Mouse (Mus musculus) heart, postnatal 36 days (tissue): ENCODE data around the gene Tnpo3. TPM values are rescaled to one million over a fixed set of nuclear protein-coding genes. Genes with fewer than 3 reads are reported as not detected.

Source experiments
- DNase-seq, 2 experiments: peaks; one replicate each; pipeline ENCODE4 v3.0.0; 2021 to 2022
- intact Hi-C: fragments of 180-260 bp; cut with DNase I; formaldehyde crosslinking; loops from one replicate; pipeline ENCODE4 v1.15.1; 2025
- total RNA-seq, 2 experiments: library from RNA; stranded (reverse); gene quantifications; 2 replicates each; pipeline ENCODE4 v1.2.3; 2021

Tnpo3 gene
- total RNA-seq, 2 experiments from 2014 or later = 43.0 to 43.6 TPM

DNA sequence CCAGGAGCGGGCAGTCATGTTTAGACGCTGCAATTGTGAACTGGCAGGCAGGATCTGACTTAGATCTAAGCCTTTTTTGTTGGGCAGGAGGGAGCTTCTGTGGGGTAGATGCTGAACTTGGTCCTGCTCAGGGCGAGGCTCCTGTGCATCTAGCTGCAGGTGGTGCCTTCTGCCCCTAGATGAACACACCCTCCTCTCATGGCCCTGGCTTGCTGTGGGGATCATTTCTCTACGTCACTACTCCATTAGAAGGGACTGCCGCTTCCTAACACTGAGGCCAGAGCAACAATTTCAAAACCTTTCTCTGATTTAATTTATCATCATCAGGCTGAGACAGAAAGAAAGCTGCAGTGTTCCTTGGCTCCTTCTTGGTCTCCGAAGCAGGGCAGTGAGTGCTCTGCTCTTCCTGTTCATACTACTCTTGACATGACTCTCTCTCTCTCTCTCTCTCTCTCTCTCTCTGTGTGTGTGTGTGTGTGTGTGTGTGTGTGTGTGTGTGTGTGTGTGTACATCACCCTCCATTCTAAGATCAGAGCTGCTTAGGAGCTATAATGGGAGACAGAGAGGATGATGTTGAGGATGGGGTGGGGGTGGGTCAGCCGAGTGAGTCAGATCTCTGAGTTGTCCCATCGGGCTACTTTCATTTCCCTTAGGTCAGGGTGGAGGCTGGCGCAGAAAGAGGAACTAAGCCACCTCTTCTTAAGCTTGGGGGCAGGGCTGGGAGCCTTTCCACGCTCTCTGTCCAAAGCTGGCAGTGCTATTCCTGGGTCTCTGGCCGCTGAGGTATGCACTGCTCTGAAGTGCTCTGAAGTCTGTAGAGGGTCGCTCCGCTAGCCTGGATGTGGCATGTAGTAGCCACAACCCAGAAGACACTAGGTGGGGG, 80.9 kb downstream of the Tnpo3 start:
- intact Hi-C loops = no loop called here

GRCm38 (mm10) chr6:29528165-29528505, 81.6 kb downstream of the Tnpo3 start:
- intact Hi-C loops = no loop called here
- no peak for DNase-seq

More for the DNA sequence above, 80.9 kb downstream of the Tnpo3 start:
- DNase-seq = peak in 1 of 2 experiments; percentile 29

DNA sequence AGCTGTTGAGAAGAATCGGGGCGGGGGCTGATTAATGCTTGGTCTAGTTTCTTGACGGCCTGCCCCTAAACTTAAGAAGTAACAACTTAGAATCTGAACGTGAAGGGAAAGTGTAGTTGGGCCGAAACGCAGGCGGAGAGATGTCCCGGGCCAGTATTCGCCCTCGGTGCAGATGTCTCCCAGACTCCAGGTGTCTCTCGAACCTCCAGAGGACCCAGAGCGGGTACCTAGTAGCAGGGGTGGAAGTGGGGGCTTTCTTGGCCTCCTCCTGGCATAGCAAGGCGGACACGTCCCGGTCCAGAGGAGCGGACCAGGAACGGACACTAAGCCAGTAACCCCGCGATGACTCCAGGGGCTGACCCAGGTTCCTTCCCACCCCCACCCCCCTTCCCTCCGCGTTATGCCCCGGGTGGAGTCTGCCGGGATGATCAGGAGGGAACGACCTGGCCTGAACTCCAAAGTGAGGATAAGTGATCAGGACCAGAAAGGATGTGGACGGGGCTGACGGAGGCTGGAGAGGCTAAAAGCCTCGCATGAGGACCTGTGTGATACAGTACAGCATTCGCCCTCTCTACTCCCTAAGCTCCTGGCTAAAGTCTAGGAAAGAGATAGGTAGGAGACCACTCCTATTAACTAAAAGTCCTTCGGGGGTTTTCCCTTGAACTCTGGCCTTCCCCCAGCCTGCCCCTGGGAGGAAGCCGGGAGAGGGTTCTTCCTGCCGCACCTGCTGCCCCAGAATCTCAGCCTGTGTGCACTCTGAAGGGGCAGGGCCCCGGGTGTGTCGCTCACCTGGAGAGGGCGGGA, 82.1 kb downstream of the Tnpo3 start:
- DNase-seq = no peak
- intact Hi-C loops = no loop called here

GRCm38 (mm10) chr6:29526281-29527251, 83.1 kb downstream of the Tnpo3 start, which contains the start of gene Irf5:
Gene Irf5, plus strand, starts transcription at chr6:29526625.
- DNase-seq = peak; percentile 50 to 57

GRCm38 (mm10) chr6:29525256-29525655, 84.4 kb downstream of the Tnpo3 start:
- intact Hi-C loops = no loop called here
- DNase-seq = no peak

More at GRCm38 (mm10) chr6:29526281-29527251, 83.1 kb downstream of the Tnpo3 start, which contains the start of gene Irf5:
- intact Hi-C loops = no loop called here

GRCm38 (mm10) chr6:29524034-29524489, 85.6 kb downstream of the Tnpo3 start:
- peak; percentile 37 to 56 for DNase-seq
- intact Hi-C loops = no loop called here

- no peak for DNase-seq
- intact Hi-C loops = no loop called here
Measured at GRCm38 (mm10) chr6:29523301-29524033, 86.2 kb downstream of the Tnpo3 start.

- intact Hi-C loops = no loop called here
Measured at GRCm38 (mm10) chr6:29522626-29523300, 86.9 kb downstream of the Tnpo3 start.

GRCm38 (mm10) chr6:29517139-29517538, 92.5 kb downstream of the Tnpo3 start:
- intact Hi-C loops = loop anchor here (1.0 kb wide), 1 partner anchor 133 kb away; no protein-coding TSS in a partner anchor
- DNase-seq = peak; percentile 74 to 82

More at GRCm38 (mm10) chr6:29522626-29523300, 86.9 kb downstream of the Tnpo3 start:
- DNase-seq = no peak

DNA sequence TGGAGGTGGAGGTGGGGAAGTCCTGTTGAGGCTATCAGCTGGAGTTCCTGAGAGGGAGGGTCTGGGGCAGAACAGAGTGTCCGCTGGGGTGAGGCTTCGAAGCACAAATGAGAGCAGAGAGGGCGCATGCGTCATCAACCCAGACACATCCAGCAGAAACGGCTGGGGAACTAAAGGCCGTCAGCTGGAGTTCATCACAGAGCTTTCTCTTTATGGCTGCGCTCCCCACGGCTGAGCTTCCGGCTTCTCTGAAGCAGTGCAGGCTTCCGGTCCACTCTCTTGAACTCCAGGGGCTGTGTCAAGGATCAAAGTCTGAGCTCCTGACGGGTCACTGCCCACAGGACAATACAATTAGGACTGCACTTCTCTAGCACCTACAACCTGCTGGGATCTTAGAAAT, 96.4 kb downstream of the Tnpo3 start:
- intact Hi-C loops = no loop called here
- peak; percentile 47 to 49 for DNase-seq

DNA sequence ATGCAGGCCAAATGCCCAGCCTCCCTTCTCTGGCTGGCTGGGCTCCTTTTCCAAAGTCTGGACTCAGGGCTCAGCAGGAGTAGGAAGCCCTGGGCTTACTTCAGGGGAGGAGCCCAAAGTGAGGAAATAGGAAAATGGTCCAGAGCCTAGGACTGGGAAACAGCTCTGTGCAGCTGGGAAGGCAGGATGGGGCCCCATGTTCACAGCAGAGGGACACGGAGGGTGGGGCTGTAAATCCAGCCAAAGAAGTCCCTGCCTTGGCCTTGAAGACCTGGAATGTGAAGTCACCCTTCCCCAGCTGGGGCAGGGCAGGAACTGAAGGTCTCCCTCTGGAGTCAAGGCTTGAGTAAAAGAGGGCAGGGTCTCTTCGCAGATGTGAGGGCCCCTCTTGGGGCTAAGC, 100.6 kb downstream of the Tnpo3 start:
- peak in 1 of 2 experiments; percentile 25 for DNase-seq
- intact Hi-C loops = no loop called here

- peak in 1 of 2 experiments; percentile 29 for DNase-seq
- intact Hi-C loops = no loop called here
Measured at GRCm38 (mm10) chr6:29507447-29508309, 102.0 kb downstream of the Tnpo3 start, which contains the start of gene Kcp. Gene Kcp, minus strand, starts transcription at chr6:29507952.

DNA sequence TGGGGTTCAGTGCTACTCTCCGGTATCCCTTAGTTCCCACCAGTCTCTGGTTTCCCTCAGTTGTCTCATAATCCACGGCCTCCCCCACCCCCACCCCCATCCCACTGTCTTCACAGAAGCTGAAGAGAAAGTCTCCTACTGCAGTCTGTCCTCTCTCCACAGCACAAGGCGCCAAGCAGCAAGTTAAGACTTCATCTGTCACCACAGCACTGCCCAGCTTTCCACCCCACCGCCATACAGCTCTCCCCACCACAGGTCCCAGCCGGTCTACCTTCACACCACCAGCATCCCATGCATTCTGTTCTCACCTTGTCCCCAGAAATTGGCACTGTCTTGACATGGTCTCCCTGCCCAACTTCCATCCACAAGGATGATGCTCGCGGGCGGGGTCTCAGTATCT, 102.9 kb downstream of the Tnpo3 start:
- intact Hi-C loops = no loop called here
- DNase-seq = no peak

DNA sequence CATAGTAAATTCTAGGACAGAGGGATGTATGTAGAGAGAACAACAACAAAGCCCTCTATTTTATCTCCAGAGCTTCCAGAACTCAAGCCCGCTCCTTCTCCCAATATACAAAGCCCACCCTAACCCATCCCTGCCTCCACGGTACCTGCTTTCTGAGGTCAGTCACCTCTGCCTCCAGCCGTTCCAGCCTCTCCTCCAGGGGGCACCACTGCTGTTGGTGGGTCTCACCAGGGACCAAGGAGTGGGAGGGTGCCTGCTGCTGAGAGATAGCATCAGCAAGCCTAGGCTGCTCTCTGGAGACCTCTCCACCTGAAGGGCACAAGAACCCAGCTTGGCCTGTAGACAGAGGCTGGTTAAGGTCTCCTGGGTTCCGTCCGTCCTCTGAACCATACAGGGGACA, 104.2 kb downstream of the Tnpo3 start:
- intact Hi-C loops = no loop called here
- DNase-seq = no peak

DNA sequence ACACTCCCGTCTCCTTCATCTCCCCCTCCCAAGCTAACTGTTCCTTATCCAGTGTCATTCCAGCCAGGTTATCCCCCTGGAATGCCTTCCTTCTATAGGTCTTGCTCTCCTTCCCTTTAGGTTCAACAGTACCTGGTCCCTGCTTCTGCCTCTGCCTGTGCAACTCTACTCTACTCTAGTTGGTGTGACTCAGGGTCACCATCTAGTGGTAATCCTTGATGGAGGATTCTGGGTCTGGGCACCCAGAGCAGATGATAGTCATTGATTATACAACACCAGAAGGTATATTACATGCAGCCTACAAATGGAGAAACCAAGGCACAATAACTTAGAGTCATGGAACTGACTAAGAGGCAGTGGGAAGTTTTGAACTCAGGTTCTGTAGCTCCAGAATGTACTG, 108.1 kb downstream of the Tnpo3 start:
- intact Hi-C loops = no loop called here
- no peak for DNase-seq

DNA sequence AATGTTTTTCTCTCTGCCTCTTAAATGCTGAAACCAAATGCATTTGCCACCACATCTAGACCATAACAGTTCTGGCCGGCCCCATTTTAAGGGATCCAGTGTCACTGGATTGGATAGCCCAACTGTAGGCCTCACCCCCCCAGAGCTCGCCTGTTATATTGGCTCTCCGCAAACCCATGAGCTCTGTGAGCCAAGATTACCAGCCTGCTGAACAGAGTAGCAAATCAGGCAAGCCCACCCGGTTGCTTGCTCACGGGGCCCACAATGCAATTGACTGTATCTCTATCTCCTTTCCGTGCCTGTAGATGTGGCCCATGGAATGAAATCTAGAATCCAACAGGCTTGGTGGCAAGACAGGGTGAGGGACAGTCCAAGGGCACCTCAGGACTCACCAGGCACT, 108.9 kb downstream of the Tnpo3 start:
- intact Hi-C loops = no loop called here
- DNase-seq = no peak

GRCm38 (mm10) chr6:29500177-29500576, 109.5 kb downstream of the Tnpo3 start:
- intact Hi-C loops = no loop called here
- DNase-seq = no peak

DNA sequence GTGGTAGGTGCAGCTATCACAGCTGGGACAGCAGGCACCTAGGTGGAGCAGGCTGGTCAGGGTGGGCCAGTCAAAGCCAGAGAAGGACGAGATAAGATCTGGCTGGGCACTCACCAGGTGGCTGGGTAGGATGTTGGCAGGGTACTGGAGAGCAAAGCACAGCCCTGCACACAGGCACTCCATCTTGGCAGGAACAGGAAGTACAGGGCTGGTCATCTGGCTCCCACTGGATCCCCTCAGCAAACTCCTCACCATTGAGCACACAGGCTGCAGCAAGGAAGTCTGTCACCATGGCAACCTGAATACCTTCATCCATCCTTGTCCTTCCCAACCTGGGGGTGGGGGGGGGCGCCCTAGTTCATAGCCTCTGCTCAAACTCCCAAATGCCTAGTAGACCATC, 111.9 kb downstream of the Tnpo3 start:
- DNase-seq = no peak
- intact Hi-C loops = no loop called here
